Mouse (Mus musculus): ENCODE measurements around the gene Nkx2-2.

The Nkx2-2 gene

DNA sequence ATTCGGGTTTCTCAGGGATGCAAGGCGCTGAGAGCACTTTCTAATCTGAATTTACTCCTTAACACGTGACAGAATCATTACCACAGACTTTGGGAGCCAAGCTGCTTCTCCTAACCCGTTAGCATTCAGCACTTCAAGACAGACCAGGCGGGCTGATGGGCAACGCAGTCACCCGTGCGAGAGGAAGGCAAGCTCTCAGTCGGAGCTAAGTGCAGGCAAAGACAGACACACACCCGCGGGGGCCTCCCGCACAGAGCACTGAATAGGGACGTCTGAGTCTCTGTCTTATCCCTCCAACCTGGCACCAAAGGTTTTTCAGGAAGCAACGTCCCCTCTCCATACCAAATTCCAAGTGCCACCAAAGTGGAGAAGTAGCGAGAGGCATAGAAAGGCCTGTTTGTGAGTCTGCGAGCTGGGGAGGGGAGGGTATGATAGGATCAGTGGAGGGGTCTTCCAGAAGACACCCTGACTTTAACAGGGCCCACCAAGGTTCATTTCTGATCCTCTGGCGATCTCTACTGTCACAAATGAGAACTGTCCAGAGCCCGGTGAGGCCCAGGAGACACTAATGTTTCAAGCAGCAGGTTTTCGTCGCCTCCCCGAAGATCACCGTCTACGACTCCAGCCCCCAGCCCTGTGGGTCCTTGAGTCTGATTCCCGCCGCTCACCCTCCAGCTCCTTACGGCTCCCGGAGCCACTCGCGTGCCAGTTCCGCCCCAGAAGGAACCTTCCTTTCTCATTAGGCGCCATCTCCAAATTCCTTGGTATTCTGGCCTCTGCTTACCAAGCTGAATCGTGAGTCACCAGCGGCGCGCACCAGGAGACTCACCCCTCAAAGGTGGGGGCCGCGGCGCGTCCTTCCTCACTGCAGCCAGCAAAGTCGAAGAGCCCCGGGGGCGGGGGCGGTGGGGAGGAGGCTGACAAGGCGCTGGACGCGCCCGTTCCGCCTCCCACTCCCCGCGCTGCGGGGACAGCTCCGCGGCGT lies at the start of gene Nkx2-2:
Gene Nkx2-2, minus strand, starts transcription at position 973 of the 985 bp plus-strand sequence.
- DNase-seq (ENCODE audit: low spot score in 2 of 2), result no peak

DNA sequence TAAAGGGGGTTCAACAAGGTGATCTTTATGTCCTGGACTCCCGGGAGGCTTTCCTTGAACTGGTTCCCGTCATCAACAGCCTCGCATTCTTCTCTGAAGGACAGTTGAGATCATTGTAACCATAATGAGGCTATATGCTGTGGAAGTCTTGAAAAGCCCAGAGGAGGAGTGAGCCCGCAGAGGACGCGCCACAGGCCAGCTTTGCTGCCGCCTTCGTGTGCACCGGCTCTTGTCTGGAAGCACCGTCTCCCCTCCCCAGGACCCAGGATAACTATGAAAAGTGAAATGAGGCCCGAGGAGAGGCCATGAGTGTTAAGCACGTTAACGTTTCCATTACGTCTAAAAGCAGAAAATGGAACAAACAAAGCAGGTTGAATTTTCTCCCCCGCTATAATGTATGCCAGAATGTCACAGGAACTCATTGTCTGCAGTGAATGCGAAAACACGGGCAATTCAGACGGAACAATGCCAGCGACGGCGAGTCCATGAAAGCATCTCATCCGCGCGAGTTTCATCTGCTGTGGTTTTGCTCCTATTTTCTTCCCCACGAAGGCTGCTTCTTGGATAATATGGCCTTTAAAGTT lies 41.8 kb upstream of the Nkx2-2 start:
- no peak for DNase-seq (ENCODE audit: low spot score in 2 of 2)

DNA sequence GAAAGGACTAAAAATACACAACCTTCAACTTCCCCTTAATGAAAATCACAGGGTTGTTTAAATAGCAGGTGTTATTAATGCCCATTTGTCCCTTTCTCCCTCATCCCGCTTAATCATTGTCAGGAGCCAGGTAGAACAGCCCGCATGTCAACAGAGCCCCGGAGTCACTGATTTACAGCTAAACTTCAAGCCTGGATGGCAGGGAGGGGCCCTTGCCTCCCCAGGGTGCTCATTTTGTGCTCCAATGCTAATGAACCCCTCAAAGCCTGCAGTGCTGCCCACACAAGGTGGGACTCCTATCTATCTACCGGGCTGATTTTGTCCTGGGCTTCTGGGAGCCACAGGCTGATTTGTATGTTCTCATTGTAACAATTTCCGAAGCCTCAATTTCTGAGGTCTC lies 37.1 kb upstream of the Nkx2-2 start:
- no peak for DNase-seq (ENCODE audit: low spot score in 2 of 2)

DNA sequence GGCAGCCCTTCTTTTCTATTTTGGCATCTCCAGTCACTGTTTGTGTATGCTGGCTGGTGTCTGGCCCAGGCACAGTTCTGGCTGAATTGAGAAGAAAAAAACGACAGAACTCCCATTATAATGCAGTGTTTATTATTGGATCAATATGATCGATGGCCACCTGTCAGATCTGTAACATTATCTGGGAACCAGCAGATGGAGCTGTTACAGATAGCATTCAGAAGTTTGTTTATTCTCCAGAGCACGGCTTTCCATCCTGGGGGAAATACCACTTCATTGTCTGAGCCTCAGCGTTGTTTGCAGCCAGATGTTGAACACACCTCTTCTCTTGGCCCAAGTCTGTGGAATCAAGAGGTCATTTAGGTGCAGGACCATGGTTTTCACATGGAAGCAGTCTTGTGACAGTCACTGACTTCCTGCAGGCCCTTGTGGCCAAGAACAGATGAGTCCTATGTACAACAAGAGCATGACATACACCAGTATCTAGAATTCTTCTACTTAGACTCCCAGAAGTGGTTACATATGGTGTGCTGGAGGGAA lies 11.1 kb upstream of the Nkx2-2 start:
- no peak for DNase-seq (ENCODE audit: low spot score in 2 of 2)

DNA sequence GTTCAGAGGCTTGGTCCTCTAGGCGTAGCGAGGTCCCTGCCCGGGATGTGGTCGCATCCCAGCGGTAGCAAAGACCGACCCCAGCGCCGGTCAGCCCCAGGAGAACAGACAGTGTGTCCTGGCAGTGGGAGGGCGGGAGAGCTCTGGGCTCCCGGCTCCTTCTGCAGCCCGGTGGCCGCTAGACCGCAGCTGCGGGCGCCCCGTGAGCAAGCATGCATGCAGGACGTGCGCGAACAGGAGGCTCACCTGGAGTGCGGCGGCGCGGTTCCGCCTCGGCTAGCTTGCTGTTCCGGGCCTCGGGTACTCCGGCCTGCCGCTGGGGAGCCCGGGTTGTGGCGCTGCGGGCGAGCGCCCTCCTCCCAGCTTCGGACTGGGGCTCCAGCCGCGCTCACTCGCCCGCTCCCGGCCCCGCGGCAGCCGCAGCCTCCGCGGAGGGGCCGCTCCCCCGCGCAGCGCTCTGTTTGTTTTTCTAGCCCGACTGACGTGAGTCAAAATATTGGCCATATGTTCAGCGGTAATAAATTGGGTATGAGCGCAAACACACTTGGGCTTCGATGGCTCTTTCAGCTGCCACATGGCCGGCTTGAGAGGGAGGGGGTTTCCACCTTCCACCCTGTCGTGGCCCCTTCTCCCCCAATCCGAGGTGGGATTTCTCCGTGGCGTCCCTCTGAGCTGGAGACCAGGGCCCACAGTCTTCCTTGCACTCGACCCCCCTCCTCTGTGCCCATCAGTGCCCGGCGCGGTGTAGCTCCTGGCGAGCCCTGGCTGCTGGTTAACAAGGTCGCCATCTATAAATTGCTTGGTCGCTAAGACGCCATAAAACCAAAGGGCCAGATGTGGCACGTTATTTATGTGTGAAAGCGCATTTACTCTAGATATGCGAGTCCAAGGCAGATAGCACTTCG lies 920 bp upstream of the Nkx2-2 start:
- no peak for DNase-seq (ENCODE audit: low spot score in 2 of 2)

DNA sequence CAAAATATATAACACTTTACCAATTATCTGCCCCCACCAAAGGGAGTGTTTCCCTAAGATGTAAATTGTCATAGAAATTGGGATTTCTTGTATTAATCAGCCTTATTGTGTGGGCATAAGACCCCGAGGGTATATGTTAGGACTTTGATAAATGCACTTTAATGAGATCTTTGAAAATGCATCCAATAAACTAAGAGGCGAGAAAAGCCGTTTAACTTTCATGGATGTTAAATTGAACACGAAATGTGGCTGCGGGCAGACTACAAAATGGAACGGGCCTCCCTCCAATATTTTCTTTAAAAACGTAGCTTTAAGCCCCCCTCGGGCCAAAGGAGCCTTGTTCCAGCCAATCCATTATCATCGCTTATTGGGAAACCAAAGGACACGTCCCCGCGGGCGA lies 1.3 kb downstream of the Nkx2-2 start:
- DNase-seq (ENCODE audit: low spot score in 2 of 2), result no peak

DNA sequence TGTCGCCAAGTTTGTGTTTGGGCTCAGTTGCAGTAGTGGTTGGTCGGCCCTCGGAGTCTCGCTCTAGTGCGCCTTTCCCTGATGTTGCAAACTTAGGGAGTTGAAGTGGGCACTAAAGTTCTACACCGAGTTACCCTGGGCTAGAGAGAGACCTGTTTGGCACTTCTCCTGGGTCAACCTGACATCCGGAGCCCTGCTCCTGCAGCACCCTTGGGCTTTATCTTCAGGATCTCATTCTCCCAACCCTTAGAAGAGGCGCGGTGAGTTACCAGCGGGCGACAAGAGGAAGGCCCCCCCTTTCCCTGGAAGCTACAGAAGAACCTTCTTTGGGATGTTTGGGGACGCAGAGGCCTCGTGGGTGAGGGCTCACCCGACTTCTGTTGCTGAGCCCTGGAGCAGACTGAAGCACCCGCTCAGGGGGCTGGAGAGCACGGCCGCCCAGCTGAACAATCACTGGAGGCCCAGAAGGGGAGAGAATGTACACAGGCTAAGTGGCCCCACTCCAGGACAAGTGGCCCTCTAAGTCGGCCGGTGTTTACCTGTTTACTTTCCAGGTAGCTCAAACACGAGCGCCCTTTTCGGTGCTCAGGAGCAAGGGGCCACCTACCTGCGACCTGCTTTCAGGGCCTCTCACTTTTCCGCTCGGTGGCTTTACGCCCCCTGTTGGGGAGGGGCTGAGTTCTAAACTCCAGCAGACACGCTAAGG lies 3.6 kb downstream of the Nkx2-2 start:
- no peak for DNase-seq (ENCODE audit: low spot score in 2 of 2)

DNA sequence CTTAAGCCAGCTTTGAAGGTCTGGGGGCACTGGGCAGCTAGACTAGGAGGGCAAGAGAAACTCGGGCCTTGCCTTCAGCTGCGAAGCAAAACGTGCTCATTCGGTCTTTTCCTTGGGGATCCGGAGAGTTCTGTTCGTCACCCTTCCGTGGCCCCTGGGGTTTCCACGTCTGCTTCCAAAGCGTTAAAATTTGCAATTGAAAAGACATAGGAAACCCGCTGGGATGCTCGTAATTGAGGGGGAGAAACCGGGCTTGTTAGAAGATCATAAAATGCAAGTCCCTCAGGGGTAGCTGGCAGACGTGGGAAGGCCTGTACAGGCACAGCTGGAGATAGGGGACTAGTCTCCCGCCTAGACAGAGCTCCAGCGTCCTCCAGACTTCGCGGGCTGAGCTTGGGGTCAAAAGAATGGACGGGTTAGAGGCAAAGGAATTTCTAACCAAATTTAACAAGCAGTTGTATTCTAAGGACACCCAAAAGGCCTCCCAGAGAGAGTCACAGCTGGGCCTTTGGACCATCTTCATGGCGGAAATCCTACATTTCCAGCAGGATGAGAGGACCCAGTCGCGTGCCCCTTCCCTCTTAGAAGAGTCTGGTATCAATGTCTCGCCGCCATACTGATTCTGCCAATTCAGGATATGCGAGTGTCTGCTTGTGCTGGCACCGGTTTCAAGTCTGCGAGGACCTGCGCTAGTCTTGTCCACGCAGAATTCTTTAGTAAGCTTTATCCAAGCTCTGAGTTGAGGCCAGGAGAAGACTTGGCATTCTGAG lies 4.3 kb downstream of the Nkx2-2 start:
- no peak for DNase-seq (ENCODE audit: low spot score in 2 of 2)

DNA sequence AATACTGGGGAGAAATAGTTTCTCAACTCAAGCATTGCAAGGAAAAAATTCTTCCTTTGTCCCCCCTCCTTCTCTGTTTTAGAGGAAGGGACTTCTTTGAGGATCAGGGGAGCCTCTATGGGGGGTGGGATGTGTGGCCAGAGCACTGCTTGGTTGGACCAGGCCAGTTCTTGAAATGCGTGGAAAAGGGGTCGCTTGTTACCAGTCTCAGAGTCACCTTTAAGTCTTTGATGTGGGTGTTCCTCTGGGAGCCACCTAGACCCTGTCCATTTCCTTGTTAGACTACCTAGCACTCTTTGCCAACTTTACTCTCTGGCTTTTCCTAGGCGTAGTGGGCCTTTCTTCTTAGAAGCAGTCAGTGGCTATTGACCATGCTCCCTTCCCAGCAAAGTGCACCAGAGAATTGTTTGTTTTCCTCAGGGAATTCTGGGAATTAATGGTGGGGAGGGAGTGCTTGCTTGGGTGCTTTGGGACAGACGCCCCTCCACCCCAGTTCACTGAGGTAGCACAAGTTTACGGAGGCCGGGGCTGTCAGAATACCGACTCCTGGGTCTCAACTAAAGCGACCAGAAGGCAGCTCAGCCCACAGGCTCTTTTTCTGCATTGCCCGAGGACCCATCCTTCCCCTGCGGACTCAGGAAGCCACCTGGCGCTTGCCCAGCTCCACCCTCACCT lies 5.0 kb downstream of the Nkx2-2 start:
- DNase-seq (ENCODE audit: low spot score in 2 of 2), result no peak

DNA sequence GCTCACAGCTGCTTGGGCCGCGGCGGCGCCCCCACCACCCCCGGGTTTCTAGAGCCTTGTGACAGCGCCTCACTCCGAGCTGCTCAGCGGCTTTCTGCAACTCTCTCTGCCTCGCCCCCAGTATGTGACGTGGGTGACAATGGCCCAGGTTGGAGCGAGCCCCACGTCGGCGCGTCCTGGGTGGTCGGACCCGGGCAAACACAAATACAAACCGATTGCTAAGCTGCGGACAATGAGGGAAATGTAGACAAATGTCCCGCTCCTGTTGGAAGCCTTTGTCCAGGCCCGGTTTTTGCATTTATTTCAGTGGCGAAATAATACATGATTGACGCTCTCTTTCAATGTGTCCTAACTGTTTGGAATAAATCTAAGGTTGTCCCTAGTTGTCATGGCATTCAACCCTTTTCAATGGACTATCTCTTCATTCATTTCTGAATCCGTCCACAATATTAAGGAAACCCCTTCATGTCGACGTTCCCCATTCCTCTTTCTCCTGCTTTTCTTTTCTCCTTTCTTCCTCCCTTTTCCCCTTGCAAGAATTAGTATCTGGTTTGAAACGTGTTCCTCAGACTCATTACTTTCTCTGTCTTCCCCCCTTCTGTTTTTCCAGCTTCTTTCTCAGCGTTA lies 5.9 kb downstream of the Nkx2-2 start:
- no peak for DNase-seq (ENCODE audit: low spot score in 2 of 2)

DNA sequence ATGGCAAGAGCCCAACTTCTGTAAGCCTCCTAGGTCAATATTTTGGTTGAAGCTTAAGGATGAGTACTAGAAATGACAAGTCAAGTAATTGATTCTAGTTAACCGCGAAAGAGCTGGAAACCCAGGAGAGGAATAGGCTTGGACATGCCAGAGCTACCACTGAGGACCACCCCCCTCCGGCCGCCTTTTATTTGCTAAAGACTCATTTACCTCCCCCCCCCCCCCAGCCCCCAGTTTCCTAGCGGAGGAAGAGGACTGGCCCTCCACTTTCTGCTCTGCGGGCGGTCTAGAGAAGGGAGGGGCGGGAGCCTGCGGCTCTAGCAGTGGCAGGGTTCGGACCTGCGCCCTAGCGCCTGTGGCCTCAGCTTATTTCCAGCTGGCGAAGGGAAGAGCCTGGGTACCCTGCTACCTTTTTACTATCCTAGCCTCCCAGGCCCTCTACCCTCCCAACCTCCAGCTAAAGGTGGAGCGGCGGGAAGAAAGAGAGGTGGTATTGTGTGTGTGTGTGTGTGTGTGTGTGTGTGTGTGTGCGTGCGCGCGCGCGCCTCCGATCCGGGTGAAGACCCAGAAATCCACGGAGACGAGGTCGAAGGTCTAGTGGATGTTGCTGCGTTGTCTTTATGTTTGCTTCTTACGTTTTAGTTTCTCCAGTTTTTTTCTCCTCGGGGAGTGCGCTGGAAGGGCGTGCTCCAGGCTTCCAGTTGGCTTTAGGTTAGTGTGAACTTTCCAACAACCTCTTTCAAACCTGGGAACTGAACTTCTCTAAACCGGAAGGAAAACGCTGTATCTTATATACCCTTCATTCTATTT lies 6.8 kb downstream of the Nkx2-2 start:
- DNase-seq (ENCODE audit: low spot score in 2 of 2), result no peak

DNA sequence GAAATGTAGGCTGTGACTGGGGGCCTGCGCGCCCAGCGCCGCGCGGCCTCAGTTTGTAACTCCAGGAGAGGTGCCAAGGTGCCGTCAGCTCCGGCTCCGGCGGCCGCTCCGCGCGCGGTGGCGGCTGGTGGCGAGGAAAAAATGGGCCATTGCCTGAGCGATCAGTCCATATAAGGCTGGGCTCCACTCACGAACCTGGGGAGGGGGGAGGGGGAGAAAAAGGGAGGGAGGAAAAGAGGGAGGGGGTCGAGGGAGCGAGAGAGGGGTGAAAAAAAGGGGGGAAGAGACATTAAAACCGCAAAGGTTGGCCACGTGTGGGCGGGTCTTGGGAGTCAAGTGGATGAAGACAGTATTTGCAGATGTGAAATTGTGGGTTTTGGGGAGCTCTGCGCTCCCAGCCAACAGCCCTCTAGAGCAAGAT lies 7.8 kb downstream of the Nkx2-2 start:
- no peak for DNase-seq (ENCODE audit: low spot score in 2 of 2)

DNA sequence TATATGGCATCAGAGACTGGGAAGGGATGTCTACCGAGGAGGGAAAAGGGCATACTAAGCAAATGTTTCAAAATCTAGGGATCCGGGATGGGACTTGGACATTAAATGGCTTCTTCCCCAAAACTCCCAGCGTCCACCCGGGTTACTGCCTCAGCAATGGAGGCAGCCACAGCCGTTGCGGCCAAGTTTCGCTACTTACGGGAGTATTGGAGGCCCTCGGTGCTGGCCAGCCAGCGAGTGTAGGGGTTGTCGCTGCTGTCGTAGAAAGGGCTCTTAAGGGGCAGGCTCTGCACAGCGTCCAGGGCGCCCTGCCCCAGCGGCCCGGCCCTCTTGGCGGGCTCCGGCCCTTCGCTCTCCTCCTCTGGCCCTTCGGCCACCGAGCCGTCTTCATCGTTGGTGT lies 8.5 kb downstream of the Nkx2-2 start:
- DNase-seq (ENCODE audit: low spot score in 2 of 2), result no peak

DNA sequence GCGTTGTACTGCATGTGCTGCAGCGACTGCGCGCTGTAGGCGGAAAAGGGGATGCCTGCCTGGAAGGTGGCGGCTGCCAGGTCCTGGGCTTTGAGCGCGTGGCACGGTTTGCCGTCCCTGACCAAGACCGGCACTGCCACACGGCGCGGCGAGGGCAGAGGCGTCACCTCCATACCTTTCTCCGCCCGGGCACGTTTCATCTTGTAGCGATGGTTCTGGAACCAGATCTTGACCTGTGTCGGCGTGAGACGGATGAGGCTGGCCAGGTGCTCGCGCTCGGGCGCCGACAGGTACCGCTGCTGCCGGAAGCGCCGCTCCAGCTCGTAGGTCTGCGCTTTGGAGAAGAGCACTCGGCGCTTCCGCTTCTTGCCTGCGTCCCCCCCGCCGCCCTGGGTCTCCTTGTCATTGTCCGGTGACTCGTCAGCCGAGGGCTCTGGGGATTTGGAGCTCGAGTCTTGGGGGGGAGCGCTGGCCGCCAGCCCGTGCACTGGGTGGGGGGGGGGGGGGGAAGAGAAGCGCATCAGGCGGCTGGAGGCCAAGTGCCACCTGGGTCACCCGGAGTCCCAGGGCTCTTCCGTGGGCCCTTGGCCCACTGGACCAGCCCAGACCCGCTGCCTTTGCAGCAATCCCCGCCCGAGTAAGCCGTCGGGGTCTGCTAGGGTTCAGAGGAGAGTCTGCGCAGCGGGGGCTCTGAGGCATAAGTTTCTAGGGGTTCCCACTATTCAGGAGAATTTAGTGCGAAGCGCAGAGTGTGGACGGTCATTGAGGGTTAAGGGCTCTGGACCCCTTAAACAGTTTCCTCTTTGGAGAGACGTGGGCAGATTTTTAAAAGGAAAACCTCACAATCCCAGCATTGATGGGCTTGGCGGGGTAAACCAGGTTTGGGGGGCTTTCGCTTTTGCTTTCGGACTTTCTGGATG lies 9.7 kb downstream of the Nkx2-2 start:
- no peak for DNase-seq (ENCODE audit: low spot score in 2 of 2)

DNA sequence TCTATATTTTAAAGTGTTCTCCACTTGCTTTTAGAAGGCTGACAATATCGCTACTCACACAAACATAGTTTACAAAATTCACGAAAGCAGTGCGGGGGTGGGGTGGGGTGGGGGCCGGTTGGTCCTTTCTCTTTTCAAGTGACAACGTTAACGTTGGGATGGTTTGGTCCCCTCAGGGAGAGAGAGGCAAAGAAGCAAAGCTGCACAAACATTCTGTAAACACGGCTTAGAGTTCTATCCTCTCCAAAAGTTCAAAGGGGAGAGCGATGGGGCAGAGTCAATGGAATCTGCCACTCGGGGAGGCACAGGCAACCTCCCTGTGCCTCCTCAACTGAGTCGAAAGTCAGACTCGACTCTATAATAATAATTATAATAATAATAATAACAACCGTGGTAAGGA lies 10.5 kb downstream of the Nkx2-2 start:
- DNase-seq (ENCODE audit: low spot score in 2 of 2), result no peak

DNA sequence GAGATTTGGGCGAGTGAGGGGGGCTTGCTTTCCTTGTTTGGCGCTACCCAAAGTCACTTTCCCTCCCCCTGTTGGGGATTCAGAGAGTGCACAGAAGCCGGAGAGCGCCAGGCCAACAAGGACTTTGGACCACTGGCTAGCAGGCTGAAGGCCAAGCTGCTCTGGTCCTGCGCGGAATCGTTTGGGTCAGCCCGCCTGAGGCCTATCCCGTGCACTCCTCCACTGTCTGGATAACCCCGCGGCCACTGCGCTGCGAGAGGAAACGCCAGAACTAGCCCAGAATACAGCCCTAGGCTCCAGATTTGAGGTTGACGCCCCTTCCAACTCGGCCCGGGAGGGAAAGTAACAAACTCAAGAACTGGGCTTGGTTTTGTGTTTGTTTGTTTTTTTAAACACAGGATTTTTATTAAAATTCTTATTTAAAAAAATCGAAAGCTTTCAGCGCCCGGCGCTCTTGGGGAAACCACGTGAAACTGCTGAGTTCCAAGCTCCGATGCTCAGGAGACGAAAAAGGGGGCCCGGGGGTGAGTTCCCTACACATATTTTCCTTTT lies 11.3 kb downstream of the Nkx2-2 start:
- no peak for DNase-seq (ENCODE audit: low spot score in 2 of 2)
